ENCODE assay signal across 31 mouse cellular contexts in genomic region chr10:77439026-77439425, GRCm38 (mm10).
"Had no signal": no experiment of that assay in that cellular context is flagged by ENCODE, and none has a peak within 500 bp of the region (broad histone marks: within the 10 kb centered on the region; RNA-seq: fewer than 3 reads in every experiment).

No protein-coding gene starts in this region.

- H3K27me3 ChIP-seq: limb, embryonic 12.5 days; limb, embryonic 13.5 days; limb, embryonic 15.5 days; liver, embryonic 15.5 days; lung, embryonic 15.5 days; megakaryocyte, embryonic 14.5 days; midbrain, embryonic 12.5 days; midbrain, embryonic 15.5 days; neural tube, embryonic 12.5 days; neural tube, embryonic 13.5 days had no signal

- ATAC-seq: liver, embryonic 12.5 days; liver, postnatal 0 days; lung, postnatal 0 days; midbrain, embryonic 15.5 days; midbrain, embryonic 16.5 days had no signal

- H3K9me3 ChIP-seq: limb, embryonic 10.5 days; limb, embryonic 12.5 days; limb, embryonic 13.5 days; limb, embryonic 15.5 days; liver, embryonic 12.5 days; liver, embryonic 13.5 days; liver, embryonic 15.5 days; lung, embryonic 15.5 days; megakaryocyte, embryonic 14.5 days; midbrain, embryonic 10.5 days; midbrain, embryonic 12.5 days; midbrain, embryonic 15.5 days; neural tube, embryonic 12.5 days; neural tube, embryonic 13.5 days had no signal

- H3K4me2 ChIP-seq: limb, embryonic 12.5 days; limb, embryonic 13.5 days; limb, embryonic 15.5 days; liver, embryonic 11.5 days; liver, embryonic 12.5 days; liver, embryonic 13.5 days; liver, embryonic 15.5 days; lung, embryonic 14.5 days; lung, embryonic 15.5 days; midbrain, embryonic 12.5 days; midbrain, embryonic 15.5 days; neural tube, embryonic 12.5 days; neural tube, embryonic 13.5 days had no signal

- H3K4me3 ChIP-seq: limb, embryonic 10.5 days; limb, embryonic 12.5 days; limb, embryonic 13.5 days; limb, embryonic 15.5 days; liver, embryonic 12.5 days; liver, embryonic 13.5 days; liver, embryonic 15.5 days; lung, embryonic 15.5 days; midbrain, embryonic 10.5 days; midbrain, embryonic 12.5 days; midbrain, embryonic 15.5 days; myocyte; neural tube, embryonic 12.5 days; neural tube, embryonic 13.5 days had no signal

- H3K9ac ChIP-seq: limb, embryonic 12.5 days; limb, embryonic 13.5 days; limb, embryonic 15.5 days; liver, embryonic 12.5 days; liver, embryonic 13.5 days; liver, embryonic 14.5 days; liver, embryonic 15.5 days; liver, postnatal 0 days; lung, embryonic 14.5 days; lung, embryonic 15.5 days; midbrain, embryonic 12.5 days; midbrain, embryonic 15.5 days; neural tube, embryonic 12.5 days; neural tube, embryonic 13.5 days had no signal

- H3K27ac ChIP-seq: limb, embryonic 12.5 days; limb, embryonic 13.5 days; limb, embryonic 15.5 days; liver, embryonic 12.5 days; liver, embryonic 13.5 days; liver, embryonic 14.5 days; liver, embryonic 15.5 days; lung, embryonic 15.5 days; macrophage; midbrain, embryonic 10.5 days; midbrain, embryonic 12.5 days; midbrain, embryonic 15.5 days; neural tube, embryonic 12.5 days; neural tube, embryonic 13.5 days had no signal

- DNase-seq: left cerebral cortex, postnatal 4 days; liver; liver, embryonic 13.5 days; liver, postnatal 0 days; lung, adult 18-20 months; lung, adult 2 months; lung, embryonic 14.5 days; lung, postnatal 10 days; lung, postnatal 14 days; lung, postnatal 36 days; lung, postnatal 4 days; midbrain, embryonic 14.5 days had no signal

- H3K36me3 ChIP-seq: limb, embryonic 10.5 days; limb, embryonic 12.5 days; limb, embryonic 13.5 days; limb, embryonic 15.5 days; liver, embryonic 12.5 days; liver, embryonic 13.5 days; liver, embryonic 15.5 days; lung, embryonic 15.5 days; midbrain, embryonic 10.5 days; midbrain, embryonic 12.5 days; midbrain, embryonic 15.5 days; neural tube, embryonic 12.5 days; neural tube, embryonic 13.5 days had no signal
